Comparison of ENCODE assay signal across 9 mouse cellular contexts in the genomic region with DNA sequence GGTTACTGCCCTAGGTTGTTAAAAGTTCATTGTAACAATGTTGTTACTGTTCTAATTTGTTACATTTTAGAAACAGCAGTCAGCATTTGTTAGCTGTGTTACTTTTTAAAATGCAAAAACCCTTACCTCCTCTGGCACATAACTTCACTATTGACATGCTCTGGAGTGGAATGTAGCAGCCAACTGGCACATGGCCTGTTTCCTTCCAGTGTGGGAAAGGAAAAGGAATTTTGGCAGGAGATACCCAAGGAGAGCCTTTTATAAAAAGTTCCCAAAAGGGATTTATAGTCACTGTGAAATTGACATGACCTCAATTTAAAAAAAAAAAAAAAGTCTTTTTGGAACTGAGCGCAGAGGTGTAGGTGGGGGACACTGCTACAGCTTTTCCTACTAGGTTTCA. TPM values are rescaled to one million over a fixed set of nuclear protein-coding genes. Genes with fewer than 3 reads are reported as not detected.
DNase-seq lines count a peak whose midpoint lies in the region; ATAC-seq and TF ChIP-seq lines count a peak whose summit lies in the region.
"Had no signal": no experiment of that assay in that cellular context is flagged by ENCODE, and none has a peak within 500 bp of the region (broad histone marks: within the 10 kb centered on the region; RNA-seq: fewer than 3 reads in every experiment).

No protein-coding gene starts in this region.

- no peaks in the 10 kb centered on the region; the same call in 1 of the 2 replicates for H3K79me2 ChIP-seq in heart, adult 2 months (replicated peaks; ENCODE audit: control insufficient read depth, insufficient read depth, low read length)

- H3K9ac ChIP-seq in heart, adult 2 months (ENCODE audit: low read depth, low read length): no peak overlapping the region
- H3K9ac ChIP-seq in forebrain, embryonic 13.5 days: no peak overlapping the region

- intact Hi-C loops in heart, adult 2 months (cut with DNase I): no loop called here

- DNase-seq in heart, adult 2 months: peak; percentile 63 to 76
- DNase-seq in heart, embryonic 10.5 days (ENCODE audit: low spot score): no peak
- peak; percentile 69 for DNase-seq in Muller cell, postnatal 12 days (ENCODE audit: inconsistent ontology term)
- peak; percentile 51 for DNase-seq in gastrocnemius, postnatal 10 days
- peak; percentile 69 to 73 for DNase-seq in kidney, postnatal 36 days
- DNase-seq in neural tube, embryonic 10.5 days (ENCODE audit: extremely low spot score, low spot score): no peak
- DNase-seq in yolk sac, embryonic 10.5 days (ENCODE audit: low spot score): no peak

- no peak overlapping the region for H3K4me2 ChIP-seq in forebrain, embryonic 13.5 days
- H3K4me2 ChIP-seq: midbrain, embryonic 11.5 days had no signal

- ATAC-seq in forebrain, embryonic 13.5 days: no peak

- TF ChIP-seq CTCF in heart, adult 2 months (IDR thresholded peaks at IDR 0.05): no peak

- H3K27me3 ChIP-seq in heart, adult 2 months (ENCODE audit: control insufficient read depth, insufficient read depth, low read length): no peaks in the 10 kb centered on the region
- H3K27me3 ChIP-seq in heart, embryonic 10.5 days (ENCODE audit: insufficient read depth, poor library complexity, severe bottlenecking): no peaks in the 10 kb centered on the region
- no peaks in the 10 kb centered on the region for H3K27me3 ChIP-seq in forebrain, embryonic 13.5 days

- no peak overlapping the region for H3K4me3 ChIP-seq in heart, adult 2 months
- H3K4me3 ChIP-seq in heart, embryonic 10.5 days: no peak overlapping the region
- no peak overlapping the region for H3K4me3 ChIP-seq in forebrain, embryonic 13.5 days

- H3K4me1 ChIP-seq in heart, adult 2 months (ENCODE audit: control insufficient read depth, insufficient read depth, low read length): peaks cover 6% of the 10 kb centered on the region
- H3K4me1 ChIP-seq in heart, embryonic 10.5 days: peaks cover 13% of the 10 kb centered on the region
- H3K4me1 ChIP-seq in forebrain, embryonic 13.5 days: peaks cover 16% of the 10 kb centered on the region

- no peaks in the 10 kb centered on the region for H3K9me3 ChIP-seq in heart, embryonic 10.5 days
- no peaks in the 10 kb centered on the region for H3K9me3 ChIP-seq in forebrain, embryonic 13.5 days (replicated peaks)

- TF ChIP-seq POLR2A in heart, adult 2 months (IDR thresholded peaks at IDR 0.05; ENCODE audit: insufficient read depth, low read depth, low read length): no peak

- WGBS in heart, adult 2 months: 49% methylated on average over 1 of the region's 1 CpGs
- WGBS in heart, embryonic 10.5 days: 97% methylated on average over 1 of the region's 1 CpGs
- WGBS in forebrain, embryonic 13.5 days: 100% methylated on average over 1 of the region's 1 CpGs

- 0 out of 2 replicates have a peak, but pooled peaks have one; percentile 7 for TF ChIP-seq EP300 in heart, adult 2 months (IDR thresholded peaks at IDR 0.05; ENCODE audit: insufficient read depth, low read depth, low read length)

- H3K27ac ChIP-seq in heart, adult 2 months: peak overlapping the region; percentile 69
- no peak overlapping the region for H3K27ac ChIP-seq in heart, embryonic 10.5 days
- H3K27ac ChIP-seq in forebrain, embryonic 13.5 days: no peak overlapping the region

- peaks cover 22% of the 10 kb centered on the region for H3K36me3 ChIP-seq in heart, adult 2 months (ENCODE audit: control insufficient read depth, insufficient read depth, low read length)
- H3K36me3 ChIP-seq in heart, embryonic 10.5 days: peaks cover 48% of the 10 kb centered on the region
- peaks cover 44% of the 10 kb centered on the region for H3K36me3 ChIP-seq in forebrain, embryonic 13.5 days (ENCODE audit: poor library complexity, severe bottlenecking)

RNA-seq across cellular contexts. Expression of gene Dpp8, which starts 4.2 kb away (rescaled TPM):
- 10 to 100 TPM; 56.6 to 61.0 TPM for total RNA-seq in heart, adult 2 months (2021)
- 42.2 and 83.2 TPM in 2 replicates for polyA plus RNA-seq in heart, adult 2 months (2012; rRNA removed)
- polyA plus RNA-seq in heart, embryonic 10.5 days (2016; fragmentation: Nextera tagmentation; extraction: Ambion mirVana): 35.2 and 36.2 TPM in 2 replicates
- total RNA-seq in gastrocnemius, postnatal 10 days (2021): 100 to 1,000 TPM; 103 to 116 TPM
- polyA plus RNA-seq in forebrain, embryonic 13.5 days (2015; fragmentation: Nextera tagmentation; extraction: Ambion mirVana): 34.9 and 41.2 TPM in 2 replicates

RNA-seq across cellular contexts. Expression of gene Hacd3, which starts 15.0 kb away (rescaled TPM):
- total RNA-seq in heart, adult 2 months (2021): 10 to 100 TPM; 17.6 to 18.9 TPM
- polyA plus RNA-seq in heart, adult 2 months (2012; rRNA removed): 11.2 and 18.2 TPM in 2 replicates
- 67.6 and 78.7 TPM in 2 replicates for polyA plus RNA-seq in heart, embryonic 10.5 days (2016; fragmentation: Nextera tagmentation; extraction: Ambion mirVana)
- 10 to 100 TPM; 14.4 to 16.7 TPM for total RNA-seq in gastrocnemius, postnatal 10 days (2021)
- polyA plus RNA-seq in forebrain, embryonic 13.5 days (2015; fragmentation: Nextera tagmentation; extraction: Ambion mirVana): 151 and 159 TPM in 2 replicates

Comparison
In these comparisons a context has a peak if more than half of its experiments do, and no peak if none do; other contexts are left out.
1. DNase-seq: peak in heart, adult 2 months (2 of 2), Muller cell, postnatal 12 days (single experiment), gastrocnemius, postnatal 10 days (single experiment) and kidney, postnatal 36 days (2 of 2); none in heart, embryonic 10.5 days (single experiment), neural tube, embryonic 10.5 days (single experiment) and yolk sac, embryonic 10.5 days (single experiment).